Mouse (Mus musculus) frontal cortex, adult (tissue): ENCODE measurements at regions not wholly inside any gene's neighbourhood (a gene's known extent, or its start where the extent isn't known, plus 50 kb on each side); places are given as distances from the start of the nearest gene placed in this dataset.

Experiments used
- ATAC-seq: cut with Nextera tagmentation; 2 replicates; pipeline ENCODE4 v1.9.2; 2017; ENCODE audit warnings: mild to moderate bottlenecking, moderate library complexity, mixed read lengths; ENCODE audit not compliant: low TSS enrichment

DNA sequence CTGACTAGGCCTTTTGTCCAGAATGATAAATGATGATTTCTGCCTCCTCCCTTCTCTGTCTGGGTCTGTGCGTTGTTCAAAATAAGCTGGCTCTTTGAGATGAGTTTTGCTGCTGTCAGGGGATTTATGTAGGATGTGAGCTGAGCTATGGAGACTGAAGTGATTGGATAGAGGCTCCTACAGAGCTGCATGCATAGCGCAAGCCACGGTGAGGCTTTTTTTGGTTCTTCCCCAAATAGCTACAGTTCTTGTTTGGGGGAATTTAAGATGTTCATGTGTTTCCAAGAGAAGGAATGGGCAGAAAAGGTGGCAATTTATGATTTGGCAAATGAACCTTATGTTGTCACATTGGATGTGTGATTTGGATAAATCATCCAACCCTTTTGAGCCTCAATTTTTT is 170.8 kb upstream of the H2al1n start:
- peak; percentile 100 for ATAC-seq

- no peak for ATAC-seq
Observed at GRCm38 (mm10) chrX:13997817-13998609, 146.8 kb upstream of the Cask start.

- no peak for ATAC-seq
Observed at GRCm38 (mm10) chrX:13978954-13979353, 127.8 kb upstream of the Cask start.
